ENCODE assay signal across 12 mouse cellular contexts in the genomic region with DNA sequence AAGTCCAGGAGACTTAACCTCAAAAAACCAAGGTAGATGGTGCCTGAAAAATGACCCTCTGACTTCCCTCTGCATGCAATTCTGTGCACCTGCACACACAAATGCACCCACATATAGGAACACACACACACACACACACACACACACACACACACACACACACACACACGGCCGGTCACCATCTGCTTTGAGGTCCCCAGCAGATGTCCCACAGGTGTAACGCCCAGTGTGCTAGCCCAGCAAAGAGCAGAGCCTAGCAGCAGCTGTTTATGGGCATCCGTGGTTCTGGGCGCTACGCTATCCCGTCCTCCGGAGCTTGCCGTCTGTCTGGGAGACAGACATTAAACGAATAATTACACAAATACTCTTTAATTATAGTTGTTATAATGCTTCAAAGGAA. TPM values are rescaled to one million over a fixed set of nuclear protein-coding genes. Genes with fewer than 3 reads are reported as not detected.
DNase-seq lines count a peak whose midpoint lies in the region; ATAC-seq and TF ChIP-seq lines count a peak whose summit lies in the region.
"Had no signal": no experiment of that assay in that cellular context is flagged by ENCODE, and none has a peak within 500 bp of the region (broad histone marks: within the 10 kb centered on the region; RNA-seq: fewer than 3 reads in every experiment).

No protein-coding gene starts in this region.

- no peak overlapping the region for H3K9ac ChIP-seq in kidney, embryonic 15.5 days
- no peak overlapping the region for H3K9ac ChIP-seq in CH12.LX (ENCODE audit: insufficient read depth, low read depth)
- H3K9ac ChIP-seq in liver, embryonic 15.5 days, result no peak overlapping the region

- no peak for TF ChIP-seq EP300 in CH12.LX (IDR thresholded peaks at IDR 0.05; ENCODE audit: low read length)

- H3K36me3 ChIP-seq in kidney, embryonic 15.5 days, result 0 out of 2 replicates have a peak, but pooled peaks cover 4% of the 10 kb centered on the region
- peaks cover 0 to 24% of the 10 kb centered on the region in 2 experiments for H3K36me3 ChIP-seq in CH12.LX (replicated peaks in 1 of 2; ENCODE audit: control insufficient read depth in 1 of 2, insufficient read depth in 1 of 2, low read length in 1 of 2)
- no peaks in the 10 kb centered on the region for H3K36me3 ChIP-seq in liver, embryonic 15.5 days (replicated peaks)

- peak overlapping the region; percentile 29; the same call in 1 of the 2 replicates for H3K27ac ChIP-seq in kidney, embryonic 15.5 days
- peak overlapping the region; percentile 13; the same call in 1 of the 2 replicates for H3K27ac ChIP-seq in CH12.LX (ENCODE audit: insufficient read depth, low read depth)
- 0 out of 2 replicates have a peak overlapping the region, but pooled peaks have one; percentile 65 for H3K27ac ChIP-seq in liver, embryonic 15.5 days (replicated peaks)

- TF ChIP-seq CTCF in CH12.LX (conservative IDR thresholded peaks at IDR 0.05 in 1 of 2, IDR thresholded peaks at IDR 0.05 in 1 of 2; ENCODE audit: low read depth in 2 of 2, low read length in 2 of 2), result no peak

- no peak for DNase-seq in kidney, postnatal 25 days
- DNase-seq in A20 (ENCODE audit: low read depth, low spot score) (peak; percentile 70), CH12.LX (ENCODE audit: extremely low read depth) (no peak)
- no peak for DNase-seq in embryo, embryonic 10 days (ENCODE audit: low spot score)
- DNase-seq in cerebellum, adult 11 months, result no peak
- DNase-seq: cerebellum, adult 11-12 months; gastrocnemius, postnatal 10 days; lung, adult 2 months had no signal

- no peak for TF ChIP-seq POLR2A in CH12.LX (IDR thresholded peaks at IDR 0.05; ENCODE audit: low read depth, low read length)

- WGBS in kidney, embryonic 15.5 days, result 45% methylated on average over 10 of the region's 10 CpGs
- 84% methylated on average over 10 of the region's 10 CpGs for whole genome bisulfite sequencing in liver, embryonic 15.5 days (ENCODE audit: insufficient replicate concordance)

- H3K4me1 ChIP-seq in kidney, embryonic 15.5 days, result peaks cover 85% of the 10 kb centered on the region
- peaks cover 27 to 73% of the 10 kb centered on the region in 2 experiments for H3K4me1 ChIP-seq in CH12.LX (ENCODE audit: control insufficient read depth in 1 of 2, insufficient read depth in 2 of 2)
- H3K4me1 ChIP-seq in liver, embryonic 15.5 days (replicated peaks), result peaks cover 84% of the 10 kb centered on the region

- no peaks in the 10 kb centered on the region for H3K9me3 ChIP-seq in kidney, embryonic 15.5 days (replicated peaks)
- no peaks in the 10 kb centered on the region for H3K9me3 ChIP-seq in CH12.LX (replicated peaks; ENCODE audit: low read length)
- no peaks in the 10 kb centered on the region for H3K9me3 ChIP-seq in liver, embryonic 15.5 days (replicated peaks)

- no peak overlapping the region for H3K4me3 ChIP-seq in kidney, embryonic 15.5 days (replicated peaks)
- peak overlapping the region in 1 of 3 experiments; percentile 26 for H3K4me3 ChIP-seq in CH12.LX (replicated peaks in 1 of 3; ENCODE audit: low read depth in 2 of 3, low read length in 2 of 3, poor library complexity in 1 of 3)
- no peak overlapping the region for H3K4me3 ChIP-seq in liver, embryonic 15.5 days (replicated peaks)

- no peak for TF ChIP-seq RAD21 in CH12.LX (IDR thresholded peaks at IDR 0.05; ENCODE audit: low read depth, low read length)

- H3K4me2 ChIP-seq in kidney, embryonic 15.5 days, result no peak overlapping the region
- H3K4me2 ChIP-seq in CH12.LX (ENCODE audit: insufficient read depth, low read depth, poor library complexity, severe bottlenecking), result peak overlapping the region; percentile 96
- H3K4me2 ChIP-seq in liver, embryonic 15.5 days, result no peak overlapping the region

- dilution Hi-C loops in CH12.LX (cut with MboI; ENCODE audit: extremely low pct_ligation_motif_present, extremely low pct_unique_long_range_greater_than_20kb, low sequenced_read_pairs), result no loop called here

- H3K27me3 ChIP-seq in kidney, embryonic 15.5 days, result no peaks in the 10 kb centered on the region
- no peaks in the 10 kb centered on the region for H3K27me3 ChIP-seq in CH12.LX (replicated peaks)
- peaks cover 24% of the 10 kb centered on the region for H3K27me3 ChIP-seq in liver, embryonic 15.5 days
- H3K27me3 ChIP-seq: Patski had no signal

- H3K79me2 ChIP-seq in CH12.LX (replicated peaks; ENCODE audit: control insufficient read depth, extremely low read depth, insufficient read depth, poor library complexity, severe bottlenecking), result peaks cover 74% of the 10 kb centered on the region

- no peak for ATAC-seq in kidney, embryonic 15.5 days (replicated peaks; ENCODE audit: low FRiP score)
- ATAC-seq in liver, embryonic 15.5 days (ENCODE audit: insufficient read depth), result no peak
- ATAC-seq: inflammation-experienced regulatory T-cells, adult 6 months; Patski had no signal

- in situ Hi-C loops in CH12.LX (cut with MboI; ENCODE audit: low pct_ligation_motif_present, low pct_unique_long_range_greater_than_20kb, low sequenced_read_pairs), result no loop called here

TF ChIP-seq in CH12.LX, 34 proteins besides CTCF, POLR2A, EP300 and RAD21:
- TF ChIP-seq MYC (IDR thresholded peaks at IDR 0.05; ENCODE audit: low read depth, low read length), result no peak
- peak; percentile 66; the same call in 1 of the 2 replicates for TF ChIP-seq TCF12 (IDR thresholded peaks at IDR 0.05; ENCODE audit: low read depth, low read length)

RNA-seq across cellular contexts. Expression of a gene that starts 6.9 kb away (rescaled TPM):
- 20.1 and 20.5 TPM in 2 replicates for polyA plus RNA-seq in kidney, embryonic 15.5 days (2015; fragmentation: Nextera tagmentation; extraction: Ambion mirVana)
- total RNA-seq in CH12.LX (2012; rRNA removed), result 16.2 and 16.3 TPM in 2 replicates
- 6.1 and 7.6 TPM in 2 replicates for total RNA-seq in CH12.LX (2014; rRNA removed)
- polyA plus RNA-seq in CH12.LX (2012; ENCODE audit: insufficient read length, low read depth), result 12.1 and 14.4 TPM in 2 replicates
- 5.6 and 7.4 TPM in 2 replicates for polyA plus RNA-seq in liver, embryonic 15.5 days (2015; fragmentation: Nextera tagmentation; extraction: Ambion mirVana)

Comparison
In these comparisons a context has a peak if more than half of its experiments do, and no peak if none do; other contexts are left out.
1. H3K27ac ChIP-seq: peak in every context shown above with its lines; median percentile 65 in liver, embryonic 15.5 days; 29 in kidney, embryonic 15.5 days; 13 in CH12.LX.